Mouse (Mus musculus): ENCODE measurements around the gene Med29. TPM values are rescaled to one million over a fixed set of nuclear protein-coding genes. Genes with fewer than 3 reads are reported as not detected.

Gene Med29
- total RNA-seq, 1 experiment = 50.8 TPM

DNA sequence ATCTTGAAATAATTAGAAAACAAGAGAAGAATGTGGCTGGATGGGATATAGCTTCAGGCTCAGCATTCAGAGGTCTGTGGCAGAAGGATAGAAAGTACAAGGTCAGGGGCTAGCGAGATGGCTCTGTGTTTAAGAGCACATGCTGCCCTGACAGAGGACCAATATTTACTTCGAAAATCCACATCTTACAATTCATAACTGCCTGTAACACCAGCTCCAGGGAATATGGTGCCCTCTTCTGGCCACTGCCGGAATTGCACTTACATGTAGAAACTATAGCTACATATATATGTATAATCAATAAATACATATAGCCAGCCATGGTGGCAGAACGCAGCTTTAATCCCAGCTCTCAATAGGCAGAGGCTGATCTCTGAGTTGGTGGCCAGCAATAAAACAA is 47.9 kb downstream of the Med29 start:
- H3K27ac ChIP-seq (ENCODE audit: insufficient read depth, low read depth, low read length, poor library complexity, severe bottlenecking) = no peak overlapping the region
- H3K9me3 ChIP-seq (ENCODE audit: control insufficient read depth, insufficient read depth, low read depth, low read length) = no peaks in the 10 kb centered on the region
- no peak for DNase-seq (ENCODE audit: low read depth, low spot score)
- peaks cover 0 to 13% of the 10 kb centered on the region in 2 experiments; a peak in 3 of 4 replicates for H3K4me1 ChIP-seq (ENCODE audit: control insufficient read depth in 2 of 2, insufficient read depth in 2 of 2, low read length in 2 of 2, poor library complexity in 1 of 2)
- H3K4me3 ChIP-seq (ENCODE audit: insufficient read depth in 1 of 2, low read depth in 1 of 2, low read length in 2 of 2, poor library complexity in 1 of 2, severe bottlenecking in 1 of 2) = no peak overlapping the region
- in situ Hi-C loops (cut with MboI; ENCODE audit: low sequenced_read_pairs in 2 of 2, unreplicated experiment in 2 of 2) = no loop called here
- TF ChIP-seq ZC3H11A (IDR thresholded peaks at IDR 0.05; ENCODE audit: borderline replicate concordance, low read depth, low read length) (no peak), HCFC1 (IDR thresholded peaks at IDR 0.05; ENCODE audit: borderline replicate concordance, insufficient read depth, low read length) (no peak), MAFK (IDR thresholded peaks at IDR 0.05; ENCODE audit: insufficient read depth, low read depth, low read length) (no peak), ZNF384 (IDR thresholded peaks at IDR 0.05; ENCODE audit: low read depth, low read length) (no peak), CHD2 (IDR thresholded peaks at IDR 0.05; ENCODE audit: low read depth, low read length) (no peak)
- H3K36me3 ChIP-seq (ENCODE audit: control insufficient read depth, insufficient read depth, low read length, poor library complexity, severe bottlenecking) = no peaks in the 10 kb centered on the region
- H3K9ac ChIP-seq (ENCODE audit: insufficient read depth, low read depth, low read length, poor library complexity, severe bottlenecking) = no peak overlapping the region

DNA sequence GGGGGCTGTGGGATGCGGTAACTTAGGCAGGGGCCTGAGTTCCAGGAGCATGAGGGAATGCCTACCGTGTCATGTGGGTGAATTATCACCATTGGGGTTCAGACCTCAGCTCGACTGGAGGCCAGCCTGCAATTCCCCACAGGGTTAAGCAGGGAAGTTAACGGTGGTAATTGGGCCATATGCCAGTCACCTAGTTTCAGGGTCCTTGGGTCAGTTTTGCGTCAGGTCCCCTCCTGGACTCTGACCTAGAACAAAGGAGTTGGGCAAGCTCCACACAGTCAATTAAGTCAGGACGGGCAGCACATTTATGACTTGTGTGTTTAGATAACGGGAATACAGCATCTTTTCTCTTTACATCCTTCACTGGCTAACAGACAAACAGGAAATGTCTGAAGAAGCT is 51.1 kb downstream of the Med29 start:
- Histone ChIP-seq H3K27ac (ENCODE audit: insufficient read depth, low read depth, low read length, poor library complexity, severe bottlenecking) (0 out of 2 replicates have a peak overlapping the region, but pooled peaks have one; percentile 35), H3K4me1 (ENCODE audit: control insufficient read depth in 2 of 2, insufficient read depth in 2 of 2, low read length in 2 of 2, poor library complexity in 1 of 2) (peaks cover 0 to 9% of the 10 kb centered on the region in 2 experiments; a peak in 3 of 4 replicates), H3K9ac (ENCODE audit: insufficient read depth, low read depth, low read length, poor library complexity, severe bottlenecking) (peak overlapping the region; percentile 20; the same call in 1 of the 2 replicates), H3K36me3 (ENCODE audit: control insufficient read depth, insufficient read depth, low read length, poor library complexity, severe bottlenecking) (no peaks in the 10 kb centered on the region), H3K9me3 (ENCODE audit: control insufficient read depth, insufficient read depth, low read depth, low read length) (no peaks in the 10 kb centered on the region), H3K4me3 (ENCODE audit: insufficient read depth in 1 of 2, low read depth in 1 of 2, low read length in 2 of 2, poor library complexity in 1 of 2, severe bottlenecking in 1 of 2) (peak overlapping the region in 1 of 2 experiments; percentile 4; a peak in 1 of 4 replicates)
- in situ Hi-C loops (cut with MboI; ENCODE audit: low sequenced_read_pairs in 2 of 2, unreplicated experiment in 2 of 2) = no loop called here
- no peak for DNase-seq (ENCODE audit: low read depth, low spot score)
- TF ChIP-seq HCFC1 (IDR thresholded peaks at IDR 0.05; ENCODE audit: borderline replicate concordance, insufficient read depth, low read length) (no peak), ZC3H11A (IDR thresholded peaks at IDR 0.05; ENCODE audit: borderline replicate concordance, low read depth, low read length) (no peak), ZNF384 (IDR thresholded peaks at IDR 0.05; ENCODE audit: low read depth, low read length) (no peak), MAFK (IDR thresholded peaks at IDR 0.05; ENCODE audit: insufficient read depth, low read depth, low read length) (no peak), CHD2 (IDR thresholded peaks at IDR 0.05; ENCODE audit: low read depth, low read length) (no peak)

DNA sequence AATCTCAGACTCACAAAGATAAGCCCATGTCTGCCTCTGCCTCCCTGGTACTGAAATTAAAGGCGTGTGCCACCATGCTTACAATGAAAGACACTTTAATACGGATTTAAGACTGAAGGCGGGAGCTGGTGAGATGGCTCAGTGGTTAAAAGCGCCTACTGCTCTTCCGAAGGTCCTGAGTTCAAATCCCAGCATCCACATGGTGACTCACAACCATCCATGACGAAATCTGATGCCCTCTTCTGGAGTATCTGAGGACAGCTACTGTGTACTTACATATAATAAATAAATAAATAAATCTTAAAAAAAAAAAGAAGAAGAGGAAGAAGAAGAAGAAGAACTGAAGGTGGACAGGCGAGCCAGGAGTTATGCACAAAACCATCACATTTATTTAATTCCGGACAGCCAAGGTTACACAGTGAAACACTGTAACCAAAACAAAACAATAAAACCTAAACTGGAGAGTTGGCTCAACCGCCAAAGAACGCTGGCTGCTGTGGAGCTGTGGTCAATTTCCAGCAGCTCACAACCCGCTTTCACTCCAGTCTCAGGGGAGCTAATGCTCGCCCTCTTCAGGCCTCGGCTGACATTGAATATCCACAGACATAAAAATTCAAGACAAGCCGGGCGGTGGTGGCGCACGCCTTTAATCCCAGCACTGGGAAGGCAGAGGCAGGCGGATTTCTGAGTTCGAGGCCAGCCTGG is 53.1 kb downstream of the Med29 start:
- peaks cover 0 to 12% of the 10 kb centered on the region in 2 experiments; a peak in 3 of 4 replicates for H3K4me1 ChIP-seq (ENCODE audit: control insufficient read depth in 2 of 2, insufficient read depth in 2 of 2, low read length in 2 of 2, poor library complexity in 1 of 2)
- in situ Hi-C loops (cut with MboI; ENCODE audit: low sequenced_read_pairs in 2 of 2, unreplicated experiment in 2 of 2) = no loop called here
- TF ChIP-seq ZNF384 (IDR thresholded peaks at IDR 0.05; ENCODE audit: low read depth, low read length) (no peak), HCFC1 (IDR thresholded peaks at IDR 0.05; ENCODE audit: borderline replicate concordance, insufficient read depth, low read length) (no peak), ZC3H11A (IDR thresholded peaks at IDR 0.05; ENCODE audit: borderline replicate concordance, low read depth, low read length) (no peak), CHD2 (IDR thresholded peaks at IDR 0.05; ENCODE audit: low read depth, low read length) (no peak), MAFK (IDR thresholded peaks at IDR 0.05; ENCODE audit: insufficient read depth, low read depth, low read length) (no peak)
- no peak for DNase-seq (ENCODE audit: low read depth, low spot score)
- no peaks in the 10 kb centered on the region for H3K9me3 ChIP-seq (ENCODE audit: control insufficient read depth, insufficient read depth, low read depth, low read length)
- peak overlapping the region; percentile 94; the same call in 1 of the 2 replicates for H3K9ac ChIP-seq (ENCODE audit: insufficient read depth, low read depth, low read length, poor library complexity, severe bottlenecking)
- H3K36me3 ChIP-seq (ENCODE audit: control insufficient read depth, insufficient read depth, low read length, poor library complexity, severe bottlenecking) = peaks cover 10% of the 10 kb centered on the region; the same call in 1 of the 2 replicates
- peak overlapping the region; percentile 66 to 87 for H3K4me3 ChIP-seq (ENCODE audit: insufficient read depth in 1 of 2, low read depth in 1 of 2, low read length in 2 of 2, poor library complexity in 1 of 2, severe bottlenecking in 1 of 2)
- peak overlapping the region; percentile 95; the same call in 1 of the 2 replicates for H3K27ac ChIP-seq (ENCODE audit: insufficient read depth, low read depth, low read length, poor library complexity, severe bottlenecking)

DNA sequence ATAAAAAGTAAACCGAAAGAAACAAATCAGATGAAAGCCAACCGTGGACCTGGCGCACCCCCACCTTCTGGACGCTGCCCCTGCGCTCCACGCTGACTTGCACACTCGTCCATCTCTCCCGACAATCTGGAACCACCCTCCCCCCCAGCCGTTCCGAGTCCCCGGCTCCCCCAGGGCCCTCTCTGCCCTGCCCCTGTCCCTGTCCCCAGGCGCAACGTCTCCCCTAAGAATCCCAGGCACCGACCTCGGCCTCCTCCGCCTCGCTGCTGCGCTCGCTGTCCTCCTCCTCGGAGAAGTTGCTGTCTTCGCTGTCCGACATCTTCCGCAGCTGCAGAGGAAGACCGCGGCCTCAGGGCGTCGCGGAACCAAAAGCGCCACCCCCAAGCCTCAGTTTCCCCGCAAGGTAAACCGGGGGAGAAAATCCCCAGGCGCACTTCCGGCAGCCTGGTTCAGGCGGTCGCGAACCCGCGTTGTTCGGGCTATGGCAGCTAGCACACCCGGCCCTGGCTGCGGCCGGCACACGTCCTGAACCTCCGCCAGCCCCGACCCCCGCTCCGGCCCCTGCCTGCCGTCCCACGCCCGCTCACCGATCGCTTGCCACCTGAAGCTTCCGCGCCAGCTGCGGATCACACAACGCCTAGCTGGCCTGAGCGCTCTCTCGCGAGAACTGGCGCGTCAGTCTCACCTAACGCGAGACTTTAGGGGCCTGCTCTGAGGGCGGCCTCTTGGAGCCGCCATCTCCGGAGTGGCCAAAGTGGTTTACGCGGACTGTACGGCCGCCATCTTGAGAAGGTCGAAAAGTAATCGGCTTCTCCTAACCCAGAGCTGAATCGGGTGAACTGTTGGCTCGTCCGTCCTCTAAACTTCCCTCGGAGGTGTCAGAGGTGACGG is 54.2 kb downstream of the Med29 start, which contains the start of gene Supt5:
TSS of gene Supt5 (minus strand) at position 639 of the 891 bp plus-strand sequence.
- in situ Hi-C loops (cut with MboI; ENCODE audit: low sequenced_read_pairs in 2 of 2, unreplicated experiment in 2 of 2) = no loop called here
- peaks cover 10% of the 10 kb centered on the region; the same call in 1 of the 2 replicates for H3K36me3 ChIP-seq (ENCODE audit: control insufficient read depth, insufficient read depth, low read length, poor library complexity, severe bottlenecking)
- DNase-seq (ENCODE audit: low read depth, low spot score) = peak; percentile 98
- peak within 1 kb of the TSS; percentile 98 for H3K9ac ChIP-seq (ENCODE audit: insufficient read depth, low read depth, low read length, poor library complexity, severe bottlenecking)
- H3K4me1 ChIP-seq (ENCODE audit: control insufficient read depth in 2 of 2, insufficient read depth in 2 of 2, low read length in 2 of 2, poor library complexity in 1 of 2) = peaks cover 0 to 12% of the 10 kb centered on the region in 2 experiments; a peak in 3 of 4 replicates
- H3K27ac ChIP-seq (ENCODE audit: insufficient read depth, low read depth, low read length, poor library complexity, severe bottlenecking) = peak within 1 kb of the TSS; percentile 95
- H3K4me3 ChIP-seq (ENCODE audit: insufficient read depth in 1 of 2, low read depth in 1 of 2, low read length in 2 of 2, poor library complexity in 1 of 2, severe bottlenecking in 1 of 2) = peak within 1 kb of the TSS; percentile 71 to 87
- peak; percentile 90 for TF ChIP-seq HCFC1 (IDR thresholded peaks at IDR 0.05; ENCODE audit: borderline replicate concordance, insufficient read depth, low read length)
- peak; percentile 99 for TF ChIP-seq CHD2 (IDR thresholded peaks at IDR 0.05; ENCODE audit: low read depth, low read length)
- TF ChIP-seq ZNF384 (IDR thresholded peaks at IDR 0.05; ENCODE audit: low read depth, low read length) = no peak
- no peak for TF ChIP-seq ZC3H11A (IDR thresholded peaks at IDR 0.05; ENCODE audit: borderline replicate concordance, low read depth, low read length)
- TF ChIP-seq MAFK (IDR thresholded peaks at IDR 0.05; ENCODE audit: insufficient read depth, low read depth, low read length) = no peak
- no peaks in the 10 kb centered on the region for H3K9me3 ChIP-seq (ENCODE audit: control insufficient read depth, insufficient read depth, low read depth, low read length)

Other genes starting within 250 kb of the Med29 start
- gene Fbl, start 223.0 kb downstream of the Med29 start, total RNA-seq (2012; rRNA removed) = 150 and 189 TPM in 2 replicates
- 3.9 and 6.3 TPM in 2 replicates for gene Dyrk1b, start 213.2 kb downstream of the Med29 start, total RNA-seq (2012; rRNA removed)
- 15.3 and 18.5 TPM in 2 replicates for gene Eid2, start 124.8 kb downstream of the Med29 start, total RNA-seq (2012; rRNA removed)
- 4.3 and 4.6 TPM in 2 replicates for gene Eid2b, start 115.0 kb downstream of the Med29 start, total RNA-seq (2012; rRNA removed)
- 0.16 and 0.58 TPM in 2 replicates for gene Selenov, start 101.5 kb downstream of the Med29 start, total RNA-seq (2012; rRNA removed)
- gene Dll3, start 90.5 kb downstream of the Med29 start, total RNA-seq (2012; rRNA removed) = 4.1 and 17.4 TPM in 2 replicates
- gene Timm50, start 80.6 kb downstream of the Med29 start, total RNA-seq (2012; rRNA removed) = 124 and 159 TPM in 2 replicates
- gene Supt5, start 54.0 kb downstream of the Med29 start, total RNA-seq (2012; rRNA removed) = 83.7 and 87.8 TPM in 2 replicates
- 1,678 and 1,740 TPM in 2 replicates for gene Rps16, start 42.1 kb downstream of the Med29 start, total RNA-seq (2012; rRNA removed)
- gene Plekhg2, start 20.1 kb downstream of the Med29 start, total RNA-seq (2012; rRNA removed) = 15.0 TPM in 2 replicates
- gene Zfp36, start 12.5 kb downstream of the Med29 start, total RNA-seq (2012; rRNA removed) = 3.9 and 5.0 TPM in 2 replicates
- 74.5 and 83.9 TPM in 2 replicates for gene Paf1, start 243 bp upstream of the Med29 start, total RNA-seq (2012; rRNA removed)
- gene Gmfg, start 44.7 kb upstream of the Med29 start, total RNA-seq (2012; rRNA removed) = 12.7 and 17.2 TPM in 2 replicates
- 17.1 and 32.6 TPM in 2 replicates for gene Lrfn1, start 59.3 kb upstream of the Med29 start, total RNA-seq (2012; rRNA removed)
- gene Ifnl2, start 117.7 kb upstream of the Med29 start, total RNA-seq (2012; rRNA removed) = not detected in 2 replicates
- not detected in 2 replicates for gene Ifnl3, start 130.1 kb upstream of the Med29 start, total RNA-seq (2012; rRNA removed)
- not detected in 2 replicates for gene Sycn, start 148.2 kb upstream of the Med29 start, total RNA-seq (2012; rRNA removed)
- gene Nccrp1, start 154.5 kb upstream of the Med29 start, total RNA-seq (2012; rRNA removed) = 0.18 and 0.32 TPM in 2 replicates
- gene Samd4b, start 205.4 kb upstream of the Med29 start, total RNA-seq (2012; rRNA removed) = 26.9 and 30.3 TPM in 2 replicates
- gene Pak4, start 205.5 kb upstream of the Med29 start, total RNA-seq (2012; rRNA removed) = 31.9 and 32.2 TPM in 2 replicates
- 1.6 and 2.5 TPM in 2 replicates for gene Acp7, start 238.6 kb upstream of the Med29 start, total RNA-seq (2012; rRNA removed)

Data from ES-E14 (cell line).